Mouse (Mus musculus) MEL (cell line): Measurements from ENCODE around the gene Oas1d. TPM values are rescaled to one million over a fixed set of nuclear protein-coding genes. Genes with fewer than 3 reads are reported as not detected.

Source experiments
- DNase-seq: peaks from one replicate; pipeline ENCODE4 v3.0.0; 2011; ENCODE audit warnings: low read depth, low spot score
- H3K27ac ChIP-seq: 2 replicates; pipeline ENCODE4 v1.5.1; 2012; ENCODE audit warnings: low read depth, mild to moderate bottlenecking, control low read depth, low read length, moderate library complexity; ENCODE audit not compliant: control insufficient read depth
- H3K27me3 ChIP-seq, 2 experiments: fragments of 150-350 bp in 1 of 2; sonication (generic) in 1 of 2; 2 replicates each; pipeline ENCODE4 v1.6.1; 2012; ENCODE audit warnings: low read length in 2 of 2, mild to moderate bottlenecking in 2 of 2, improper control_type of control experiment in 1 of 2, moderate library complexity in 1 of 2; ENCODE audit not compliant: insufficient read depth in 2 of 2, control insufficient read depth in 1 of 2
- H3K36me3 ChIP-seq, 2 experiments: 2 replicates each; pipeline ENCODE4 v1.6.1; 2012 to 2014; ENCODE audit warnings: low read length in 2 of 2, improper control_type of control experiment in 1 of 2, inconsistent platforms in 1 of 2, mild to moderate bottlenecking in 1 of 2; ENCODE audit not compliant: insufficient read depth in 2 of 2, control insufficient read depth in 1 of 2
- H3K4me1 ChIP-seq, 2 experiments: fragments of 150-350 bp in 1 of 2; sonication (generic) in 1 of 2; 2 replicates each; pipeline ENCODE4 v1.6.1; 2012; ENCODE audit warnings: low read length in 2 of 2, improper control_type of control experiment in 1 of 2, mild to moderate bottlenecking in 1 of 2; ENCODE audit not compliant: insufficient read depth in 2 of 2, control insufficient read depth in 1 of 2
- H3K4me3 ChIP-seq, 2 experiments: fragments of 150-350 bp in 1 of 2; sonication (generic) in 1 of 2; 2 replicates each; pipeline ENCODE4 v1.5.1; 2012; ENCODE audit warnings: low read depth in 2 of 2, low read length in 2 of 2, mild to moderate bottlenecking in 2 of 2, moderate library complexity in 2 of 2, control low read depth in 1 of 2, improper control_type of control experiment in 1 of 2; ENCODE audit not compliant: control insufficient read depth in 1 of 2, insufficient read depth in 1 of 2
- H3K79me2 ChIP-seq: 2 replicates; pipeline ENCODE4 v1.6.1; 2012; ENCODE audit warnings: mild to moderate bottlenecking, low read length, moderate library complexity; ENCODE audit not compliant: control insufficient read depth, poor library complexity, insufficient read depth
- H3K9ac ChIP-seq: 2 replicates; pipeline ENCODE4 v1.6.1; 2012; ENCODE audit warnings: low read depth, mild to moderate bottlenecking, control low read depth, low read length, moderate library complexity; ENCODE audit not compliant: control insufficient read depth, poor library complexity, severe bottlenecking
- H3K9me3 ChIP-seq: fragments of 150-350 bp; sonication (generic); replicated peaks from 2 replicates; pipeline ENCODE4 v1.6.1; 2012; ENCODE audit warnings: mild to moderate bottlenecking, low read length, improper control_type of control experiment, moderate library complexity; ENCODE audit not compliant: insufficient read depth
- BHLHE40 ChIP-seq: IDR thresholded peaks from 2 replicates; pipeline ENCODE4 v1.6.1; 2012; ENCODE audit warnings: low read depth, mild to moderate bottlenecking, inconsistent platforms, low read length, improper control_type of control experiment, borderline replicate concordance
- CHD1 ChIP-seq: IDR thresholded peaks from 2 replicates; pipeline ENCODE4 v1.6.1; 2012; ENCODE audit warnings: low read depth, mild to moderate bottlenecking, inconsistent platforms, low read length, improper control_type of control experiment
- CHD2 ChIP-seq: IDR thresholded peaks from 2 replicates; pipeline ENCODE4 v1.6.1; 2011; ENCODE audit warnings: low read length, improper control_type of control experiment
- CTCF ChIP-seq, 3 experiments: IDR thresholded peaks in 2 of 3; conservative IDR thresholded peaks in 1 of 3; 2 replicates each; pipeline ENCODE4 v1.5.1; 2011 to 2012; ENCODE audit warnings: low read length in 3 of 3, low read depth in 2 of 3, mild to moderate bottlenecking in 2 of 3, improper control_type of control experiment in 1 of 3, inconsistent platforms in 1 of 3, mixed read lengths in 1 of 3, moderate library complexity in 1 of 3; ENCODE audit not compliant: control insufficient read depth in 1 of 3, insufficient read depth in 1 of 3, poor library complexity in 1 of 3, severe bottlenecking in 1 of 3
- ELF1 ChIP-seq: IDR thresholded peaks from 2 replicates; pipeline ENCODE4 v1.6.1; 2014; ENCODE audit warnings: low read depth, mild to moderate bottlenecking, inconsistent platforms, low read length, improper control_type of control experiment, moderate library complexity
- EP300 ChIP-seq, 2 experiments: IDR thresholded peaks; 2 replicates each; pipeline ENCODE4 v1.6.1; 2011; ENCODE audit warnings: improper control_type of control experiment in 2 of 2, low read length in 2 of 2, low read depth in 1 of 2, mild to moderate bottlenecking in 1 of 2
- ETS1 ChIP-seq: IDR thresholded peaks from 2 replicates; pipeline ENCODE4 v1.6.1; 2012; ENCODE audit warnings: low read depth, mild to moderate bottlenecking, inconsistent platforms, low read length, improper control_type of control experiment, moderate library complexity
- HCFC1 ChIP-seq: IDR thresholded peaks from 2 replicates; pipeline ENCODE4 v1.6.1; 2012; ENCODE audit warnings: low read depth, mild to moderate bottlenecking, inconsistent platforms, low read length, improper control_type of control experiment, moderate library complexity
- JUND ChIP-seq: IDR thresholded peaks from 2 replicates; pipeline ENCODE4 v1.6.1; 2011; ENCODE audit warnings: low read depth, mild to moderate bottlenecking, improper control_type of control experiment, low read length
- MAFK ChIP-seq: IDR thresholded peaks from 2 replicates; pipeline ENCODE4 v1.6.1; 2011; ENCODE audit warnings: low read depth, mild to moderate bottlenecking, low read length, improper control_type of control experiment, borderline replicate concordance
- MEF2A ChIP-seq: IDR thresholded peaks from 2 replicates; pipeline ENCODE4 v1.6.1; 2014; ENCODE audit warnings: low read depth, mild to moderate bottlenecking, inconsistent platforms, low read length, improper control_type of control experiment; ENCODE audit not compliant: poor library complexity, insufficient replicate concordance, severe bottlenecking; ENCODE audit errors: extremely low read depth
- MYB ChIP-seq: IDR thresholded peaks from 2 replicates; pipeline ENCODE4 v1.6.1; 2011; ENCODE audit warnings: mild to moderate bottlenecking, low read depth, low read length, improper control_type of control experiment
- MYC ChIP-seq: IDR thresholded peaks from 2 replicates; pipeline ENCODE4 v1.6.1; 2011; ENCODE audit warnings: low read depth, mild to moderate bottlenecking, low read length, improper control_type of control experiment, moderate library complexity
- NELFE ChIP-seq: IDR thresholded peaks from 2 replicates; pipeline ENCODE4 v1.6.1; 2011; ENCODE audit warnings: low read depth, low read length, improper control_type of control experiment
- NRF1 ChIP-seq: IDR thresholded peaks from 2 replicates; pipeline ENCODE4 v1.6.1; 2014; ENCODE audit warnings: low read depth, mild to moderate bottlenecking, inconsistent platforms, low read length, improper control_type of control experiment, moderate library complexity; ENCODE audit not compliant: poor library complexity, insufficient read depth, severe bottlenecking
- POLR2A ChIP-seq, 2 experiments: IDR thresholded peaks; 2 replicates each; pipeline ENCODE4 v1.6.1; 2011 to 2012; ENCODE audit warnings: low read length in 2 of 2, mild to moderate bottlenecking in 2 of 2, control low read depth in 1 of 2, improper control_type of control experiment in 1 of 2, low read depth in 1 of 2, moderate library complexity in 1 of 2; ENCODE audit not compliant: control insufficient read depth in 1 of 2, insufficient read depth in 1 of 2, poor library complexity in 1 of 2
- POLR2AphosphoS2 ChIP-seq: IDR thresholded peaks from 2 replicates; pipeline ENCODE4 v1.6.1; 2011; ENCODE audit warnings: low read length, improper control_type of control experiment
- POLR2AphosphoS5 ChIP-seq: IDR thresholded peaks from 2 replicates; pipeline ENCODE4 v1.6.1; 2012; ENCODE audit warnings: low read depth, borderline replicate concordance, mild to moderate bottlenecking, inconsistent platforms, low read length, moderate library complexity, mixed read lengths
- RAD21 ChIP-seq: IDR thresholded peaks from 2 replicates; pipeline ENCODE4 v1.6.1; 2011; ENCODE audit warnings: mild to moderate bottlenecking, low read depth, low read length, improper control_type of control experiment
- TCF12 ChIP-seq: IDR thresholded peaks from 2 replicates; pipeline ENCODE4 v1.6.1; 2014; ENCODE audit warnings: low read depth, mild to moderate bottlenecking, inconsistent platforms, low read length, improper control_type of control experiment, moderate library complexity
- UBTF ChIP-seq: IDR thresholded peaks from 2 replicates; pipeline ENCODE4 v1.6.1; 2012; ENCODE audit warnings: low read depth, mild to moderate bottlenecking, inconsistent platforms, low read length, improper control_type of control experiment, moderate library complexity, borderline replicate concordance; ENCODE audit not compliant: insufficient read depth
- USF1 ChIP-seq: IDR thresholded peaks from 2 replicates; pipeline ENCODE4 v1.6.1; 2014; ENCODE audit warnings: low read depth, mild to moderate bottlenecking, inconsistent platforms, low read length, improper control_type of control experiment, moderate library complexity
- ZC3H11A ChIP-seq: IDR thresholded peaks from 2 replicates; pipeline ENCODE4 v1.6.1; 2012; ENCODE audit warnings: low read depth, mild to moderate bottlenecking, inconsistent platforms, low read length, improper control_type of control experiment
- ZMIZ1 ChIP-seq: IDR thresholded peaks from 2 replicates; pipeline ENCODE4 v1.6.1; 2012; ENCODE audit warnings: low read depth, mild to moderate bottlenecking, inconsistent platforms, low read length, improper control_type of control experiment, moderate library complexity
- ZNF384 ChIP-seq: IDR thresholded peaks from 2 replicates; pipeline ENCODE4 v1.6.1; 2012; ENCODE audit warnings: low read depth, mild to moderate bottlenecking, inconsistent platforms, low read length, improper control_type of control experiment
- polyA plus RNA-seq, 2 experiments: library from polyadenylated mRNA; stranded (reverse) in 1 of 2; unstranded in 1 of 2; fragments of >175 nt in 1 of 2; fragments of >200 nt in 1 of 2; gene quantifications; 2 replicates each; pipeline versions ENCODE4 v1.2.1 to v1.2.4; 2012; ENCODE audit warnings: low replicate concordance in 2 of 2, low read depth in 1 of 2; ENCODE audit not compliant: insufficient read length in 2 of 2, insufficient read depth in 1 of 2, missing spikeins in 1 of 2
- total RNA-seq: library from RNA; depleted of rRNA; stranded (reverse); fragments of 300-350 nt; gene quantifications from 2 replicates; pipeline ENCODE4 v1.2.3, GENCODE M21; 2012

Gene Oas1d
- total and polyA plus RNA-seq, 3 experiments = not detected

DNA sequence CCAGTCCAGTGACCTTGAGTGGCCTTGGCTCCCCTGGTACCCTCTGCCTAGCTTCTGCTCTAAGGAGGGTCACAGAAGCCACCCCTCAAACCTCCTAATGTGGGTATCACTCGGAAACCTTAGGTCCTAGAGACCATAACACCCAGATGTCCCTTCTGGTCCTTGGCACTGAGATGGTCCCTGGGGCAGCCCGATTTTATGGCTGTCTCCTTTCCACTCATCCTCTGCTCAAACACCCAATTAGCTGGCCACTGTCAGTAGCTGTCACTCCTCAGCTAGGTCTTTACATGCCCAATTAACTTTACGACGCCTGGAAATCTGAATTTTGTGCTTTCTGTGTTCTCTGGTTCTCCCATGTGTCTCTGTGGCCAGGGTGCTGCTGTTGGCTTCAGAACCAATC, 51.8 kb downstream of the Oas1d start:
- H3K79me2 ChIP-seq = no peaks in the 10 kb centered on the region
- no peaks in the 10 kb centered on the region for H3K4me1 ChIP-seq
- DNase-seq = no peak
- no peaks in the 10 kb centered on the region for H3K36me3 ChIP-seq
- no peak overlapping the region for H3K27ac ChIP-seq
- no peaks in the 10 kb centered on the region for H3K9me3 ChIP-seq
- H3K27me3 ChIP-seq = no peaks in the 10 kb centered on the region; a peak in 1 of 4 replicates
- H3K4me3 ChIP-seq = no peak overlapping the region
- TF ChIP-seq NELFE (no peak), MYC (no peak), MAFK (no peak), TCF12 (no peak), CHD2 (no peak), ELF1 (no peak), HCFC1 (no peak), MYB (no peak), RAD21 (no peak), JUND (no peak), POLR2AphosphoS5 (no peak), POLR2A (IDR thresholded peaks at IDR 0.05; ENCODE audit: control insufficient read depth in 1 of 2, insufficient read depth in 1 of 2, low read depth in 1 of 2, low read length in 2 of 2, poor library complexity in 1 of 2) (no peak), BHLHE40 (no peak), ETS1 (no peak), ZNF384 (no peak), EP300 (IDR thresholded peaks at IDR 0.05; ENCODE audit: low read depth in 1 of 2, low read length in 2 of 2) (no peak)
- H3K9ac ChIP-seq = no peak overlapping the region

DNA sequence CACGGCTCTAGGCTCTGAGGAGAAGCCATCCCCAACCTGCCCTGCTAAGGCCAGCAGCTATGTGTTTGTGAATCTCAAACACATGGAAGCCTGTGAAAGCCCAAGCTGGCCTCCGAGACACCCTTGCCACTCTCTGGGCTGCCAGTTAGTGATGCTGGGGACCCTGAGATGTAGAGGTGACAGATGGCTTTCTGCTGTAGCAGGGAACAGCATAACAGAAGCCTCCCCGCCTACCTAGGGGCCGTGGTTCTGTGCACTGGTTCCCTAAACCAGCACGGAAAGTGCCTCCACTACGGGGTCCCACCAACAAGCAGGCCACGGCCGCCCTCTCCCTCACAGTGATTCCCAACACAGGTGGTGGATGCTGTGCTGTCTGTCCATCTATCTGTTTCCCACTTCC, 52.6 kb downstream of the Oas1d start:
- H3K36me3 ChIP-seq = no peaks in the 10 kb centered on the region
- no peaks in the 10 kb centered on the region for H3K4me1 ChIP-seq
- no peak overlapping the region for H3K27ac ChIP-seq
- no peak for DNase-seq
- no peaks in the 10 kb centered on the region for H3K79me2 ChIP-seq
- TF ChIP-seq POLR2AphosphoS2 (no peak), POLR2A (IDR thresholded peaks at IDR 0.05; ENCODE audit: control insufficient read depth in 1 of 2, insufficient read depth in 1 of 2, low read depth in 1 of 2, low read length in 2 of 2, poor library complexity in 1 of 2) (no peak), CTCF (IDR thresholded peaks at IDR 0.05 in 2 of 3, conservative IDR thresholded peaks at IDR 0.05 in 1 of 3; ENCODE audit: control insufficient read depth in 1 of 3, insufficient read depth in 1 of 3, low read depth in 2 of 3, low read length in 3 of 3, poor library complexity in 1 of 3, severe bottlenecking in 1 of 3) (no peak), ZMIZ1 (no peak), RAD21 (no peak), UBTF (no peak), MEF2A (no peak), MYB (no peak), USF1 (no peak), CHD1 (no peak), NRF1 (no peak), TCF12 (no peak), MAFK (no peak), ELF1 (no peak), ZC3H11A (no peak), EP300 (IDR thresholded peaks at IDR 0.05; ENCODE audit: low read depth in 1 of 2, low read length in 2 of 2) (no peak)
- no peaks in the 10 kb centered on the region; a peak in 1 of 4 replicates for H3K27me3 ChIP-seq
- no peaks in the 10 kb centered on the region for H3K9me3 ChIP-seq
- H3K9ac ChIP-seq = no peak overlapping the region
- no peak overlapping the region for H3K4me3 ChIP-seq
